Mouse (Mus musculus) midbrain, embryonic 13.5 days (tissue): Measurements from ENCODE around the gene Gpsm2. TPM values are rescaled to one million over a fixed set of nuclear protein-coding genes. Genes with fewer than 3 reads are reported as not detected.
A peak's percentile ranks its signal among the peaks of the same experiment; 100 is the strongest.
"Not testable (repeated sequence)": the region's sequence is repeated elsewhere in the genome, so short reads cannot be mapped to it uniquely, and the experiment has no call there.

ENCODE experiments used
- ATAC-seq: fragments of 200-750 bp; cut with Nextera tagmentation; 2 replicates; pipeline ENCODE4 v1.8.0; 2017; ENCODE audit warnings: mild to moderate bottlenecking, moderate TSS enrichment, moderate library complexity
- H3K27ac ChIP-seq: fragments of 300-500 bp; sonication (generic); 2 replicates; pipeline ENCODE4 v1.5.1; 2015; ENCODE audit warnings: inconsistent platforms, mild to moderate bottlenecking, moderate library complexity
- H3K27me3 ChIP-seq: fragments of 300-500 bp; sonication (generic); 2 replicates; pipeline ENCODE4 v1.6.1; 2015; ENCODE audit warnings: mild to moderate bottlenecking, inconsistent platforms
- H3K36me3 ChIP-seq: fragments of 300-500 bp; sonication (generic); 2 replicates; pipeline ENCODE4 v1.6.1; 2015; ENCODE audit warnings: mild to moderate bottlenecking, inconsistent platforms
- H3K4me1 ChIP-seq: fragments of 300-500 bp; sonication (generic); replicated peaks from 2 replicates; pipeline ENCODE4 v1.6.1; 2015; ENCODE audit warnings: inconsistent platforms
- H3K4me2 ChIP-seq: fragments of 300-500 bp; sonication (generic); replicated peaks from 2 replicates; pipeline ENCODE4 v1.6.1; 2015; ENCODE audit warnings: moderate library complexity, mild to moderate bottlenecking, inconsistent platforms
- H3K4me3 ChIP-seq: fragments of 300-500 bp; sonication (generic); replicated peaks from 2 replicates; pipeline ENCODE4 v1.5.1; 2015; ENCODE audit warnings: mild to moderate bottlenecking, inconsistent platforms
- H3K9ac ChIP-seq: fragments of 300-500 bp; sonication (generic); replicated peaks from 2 replicates; pipeline ENCODE4 v1.6.1; 2015; ENCODE audit warnings: mild to moderate bottlenecking, inconsistent platforms
- H3K9me3 ChIP-seq: fragments of 300-500 bp; sonication (generic); 2 replicates; pipeline ENCODE4 v1.6.1; 2016; ENCODE audit warnings: mild to moderate bottlenecking, inconsistent platforms
- WGBS: fragments of 180-500 bp; shearing (Covaris S2); methylation state at CpG from one replicate; pipeline ENCODE4 v1.1.7; 2015; 5-methylcytosine and 5-hydroxymethylcytosine counted together
- polyA plus RNA-seq: library from polyadenylated mRNA; unstranded; fragments of >200 nt; fragmentation: Nextera tagmentation; extraction: Ambion mirVana; gene quantifications from 2 replicates; pipeline ENCODE4 v1.2.1, GENCODE M21; 2015

Gpsm2 gene
- polyA plus RNA-seq, 1 experiment from 2014 or later = 40.1 TPM

- no peak overlapping the region for H3K9ac ChIP-seq
- ATAC-seq = no peak
- H3K4me1 ChIP-seq = no peaks in the 10 kb centered on the region
- WGBS = 83% methylated on average over 4 of the region's 4 CpGs
- no peaks in the 10 kb centered on the region for H3K27me3 ChIP-seq
- no peaks in the 10 kb centered on the region for H3K9me3 ChIP-seq
- no peak overlapping the region for H3K4me3 ChIP-seq
- H3K27ac ChIP-seq = no peak overlapping the region
- peaks cover 51% of the 10 kb centered on the region for H3K36me3 ChIP-seq
- no peak overlapping the region for H3K4me2 ChIP-seq
These were observed 32.1 kb downstream of the Gpsm2 start for GRCm38 (mm10) chr3:108689979-108690378.

- H3K4me1 ChIP-seq = no peaks in the 10 kb centered on the region
- H3K9me3 ChIP-seq = no peaks in the 10 kb centered on the region
- WGBS = 83% methylated on average over 8 of the region's 8 CpGs
- ATAC-seq = no peak
- H3K27me3 ChIP-seq = no peaks in the 10 kb centered on the region
- no peak overlapping the region for H3K9ac ChIP-seq
- H3K36me3 ChIP-seq = peaks cover 46% of the 10 kb centered on the region
- H3K27ac ChIP-seq = no peak overlapping the region
- H3K4me3 ChIP-seq = no peak overlapping the region
- no peak overlapping the region for H3K4me2 ChIP-seq
These were observed 32.7 kb downstream of the Gpsm2 start for GRCm38 (mm10) chr3:108689446-108689845.

- Histone ChIP-seq H3K4me2 (no peak overlapping the region), H3K4me1 (no peaks in the 10 kb centered on the region), H3K9me3 (no peaks in the 10 kb centered on the region), H3K9ac (no peak overlapping the region), H3K27ac (no peak overlapping the region), H3K4me3 (no peak overlapping the region), H3K27me3 (no peaks in the 10 kb centered on the region), H3K36me3 (peaks cover 47% of the 10 kb centered on the region)
- WGBS = 72% methylated on average over 6 of the region's 6 CpGs
- no peak for ATAC-seq
These were observed 33.1 kb downstream of the Gpsm2 start for GRCm38 (mm10) chr3:108689015-108689441.

GRCm38 (mm10) chr3:108685701-108686100 is 36.4 kb downstream of the Gpsm2 start:
- Histone ChIP-seq H3K4me2 (no peak overlapping the region), H3K9ac (no peak overlapping the region), H3K27ac (no peak overlapping the region), H3K9me3 (no peaks in the 10 kb centered on the region), H3K4me1 (no peaks in the 10 kb centered on the region), H3K36me3 (peaks cover 70% of the 10 kb centered on the region), H3K4me3 (no peak overlapping the region), H3K27me3 (no peaks in the 10 kb centered on the region)
- WGBS = 96% methylated on average over 7 of the region's 7 CpGs
- ATAC-seq = no peak

GRCm38 (mm10) chr3:108683597-108683996 is 38.5 kb downstream of the Gpsm2 start:
- H3K4me3 ChIP-seq, H3K9me3 ChIP-seq, H3K27me3 ChIP-seq, H3K4me2 ChIP-seq, H3K9ac ChIP-seq, ATAC-seq, H3K27ac ChIP-seq, H3K4me1 ChIP-seq: not testable (repeated sequence)
- peaks cover 73% of the 10 kb centered on the region for H3K36me3 ChIP-seq
- whole genome bisulfite sequencing = 93% methylated on average over 5 of the region's 5 CpGs

GRCm38 (mm10) chr3:108681004-108681403 is 41.1 kb downstream of the Gpsm2 start:
- H3K9me3 ChIP-seq = no peaks in the 10 kb centered on the region

GRCm38 (mm10) chr3:108676616-108677015 is 45.5 kb downstream of the Gpsm2 start:
- H3K27ac ChIP-seq = no peak overlapping the region
- ATAC-seq = no peak
- H3K9ac ChIP-seq = no peak overlapping the region
- peaks cover 86% of the 10 kb centered on the region for H3K36me3 ChIP-seq
- no peak overlapping the region for H3K4me2 ChIP-seq
- 82% methylated on average over 4 of the region's 4 CpGs for WGBS
- H3K4me1 ChIP-seq = no peaks in the 10 kb centered on the region
- H3K4me3 ChIP-seq = no peak overlapping the region
- no peaks in the 10 kb centered on the region for H3K27me3 ChIP-seq
- H3K9me3 ChIP-seq = no peaks in the 10 kb centered on the region

More at GRCm38 (mm10) chr3:108681004-108681403, 41.1 kb downstream of the Gpsm2 start:
- 87% methylated on average over 4 of the region's 4 CpGs for WGBS
- Histone ChIP-seq H3K4me1 (no peaks in the 10 kb centered on the region), H3K9ac (no peak overlapping the region), H3K27me3 (no peaks in the 10 kb centered on the region), H3K36me3 (peaks cover 82% of the 10 kb centered on the region), H3K4me3 (no peak overlapping the region), H3K4me2 (no peak overlapping the region), H3K27ac (no peak overlapping the region)
- ATAC-seq = no peak

GRCm38 (mm10) chr3:108660941-108661340 is 61.2 kb downstream of the Gpsm2 start:
- Histone ChIP-seq H3K4me3 (no peak overlapping the region), H3K27me3 (no peaks in the 10 kb centered on the region), H3K27ac (no peak overlapping the region), H3K9me3 (no peaks in the 10 kb centered on the region), H3K4me1 (0 out of 2 replicates have a peak, but pooled peaks cover 3% of the 10 kb centered on the region), H3K4me2 (no peak overlapping the region), H3K36me3 (peaks cover 44% of the 10 kb centered on the region), H3K9ac (no peak overlapping the region)
- no peak for ATAC-seq
- 84% methylated on average over 1 of the region's 1 CpGs for WGBS

GRCm38 (mm10) chr3:108658612-108659011 is 63.5 kb downstream of the Gpsm2 start:
- Histone ChIP-seq H3K9me3 (no peaks in the 10 kb centered on the region), H3K4me2 (no peak overlapping the region), H3K27ac (no peak overlapping the region), H3K36me3 (peaks cover 27% of the 10 kb centered on the region), H3K9ac (no peak overlapping the region), H3K4me1 (peaks cover 13% of the 10 kb centered on the region), H3K4me3 (no peak overlapping the region), H3K27me3 (no peaks in the 10 kb centered on the region)
- WGBS = 96% methylated on average over 9 of the region's 9 CpGs
- ATAC-seq = no peak

- Histone ChIP-seq H3K4me3 (no peak overlapping the region), H3K27me3 (no peaks in the 10 kb centered on the region), H3K9ac (no peak overlapping the region), H3K9me3 (no peaks in the 10 kb centered on the region), H3K36me3 (0 out of 2 replicates have a peak, but pooled peaks cover 3% of the 10 kb centered on the region), H3K4me1 (peaks cover 19% of the 10 kb centered on the region), H3K4me2 (no peak overlapping the region), H3K27ac (no peak overlapping the region)
- 90% methylated on average over 7 of the region's 7 CpGs for WGBS
- ATAC-seq = no peak
These were observed 66.6 kb downstream of the Gpsm2 start for GRCm38 (mm10) chr3:108655486-108655885.

- Histone ChIP-seq H3K27ac (no peak overlapping the region), H3K4me3 (peak overlapping the region; percentile 77), H3K4me1 (peaks cover 19% of the 10 kb centered on the region), H3K9ac (peak overlapping the region; percentile 78), H3K9me3 (no peaks in the 10 kb centered on the region), H3K27me3 (no peaks in the 10 kb centered on the region), H3K4me2 (peak overlapping the region; percentile 65), H3K36me3 (no peaks in the 10 kb centered on the region)
- WGBS = 29% methylated on average over 14 of the region's 14 CpGs
- ATAC-seq = no peak
These were observed 67.5 kb downstream of the Gpsm2 start for GRCm38 (mm10) chr3:108654566-108654965.

- 0% methylated on average over 56 of the region's 57 CpGs for WGBS
- Histone ChIP-seq H3K27ac (peak within 1 kb of the TSS; percentile 82), H3K9ac (peak within 1 kb of the TSS; percentile 78), H3K4me1 (peaks cover 19% of the 10 kb centered on the region), H3K4me2 (peak within 1 kb of the TSS; percentile 65), H3K36me3 (no peaks in the 10 kb centered on the region), H3K27me3 (no peaks in the 10 kb centered on the region), H3K9me3 (no peaks in the 10 kb centered on the region), H3K4me3 (peak within 1 kb of the TSS; percentile 77)
- ATAC-seq = peak; percentile 98
These were observed 68.3 kb downstream of the Gpsm2 start, which contains the start of gene Clcc1 for GRCm38 (mm10) chr3:108653710-108654379. Gene Clcc1 (plus strand): TSS chr3:108653913.
